Mouse (Mus musculus): ENCODE measurements around the gene Ppp1cc. TPM values are rescaled to one million over a fixed set of nuclear protein-coding genes. Genes with fewer than 3 reads are reported as not detected.
"Not testable (repeated sequence)": the region's sequence is repeated elsewhere in the genome, so short reads cannot be mapped to it uniquely, and the experiment has no call there.

The Ppp1cc gene
- polyA plus RNA-seq, 2 experiments = 119 to 139 TPM

GRCm38 (mm10) chr5:122212125-122212524 is 54.0 kb downstream of the Ppp1cc start:
- H3K9me3 ChIP-seq (ENCODE audit: control insufficient read depth, low read length) = no peaks in the 10 kb centered on the region
- no peaks in the 10 kb centered on the region for H3K4me1 ChIP-seq (replicated peaks; ENCODE audit: control insufficient read depth in 2 of 2, insufficient read depth in 2 of 2, low read length in 1 of 2)
- no peak overlapping the region for H3K4me2 ChIP-seq (ENCODE audit: low read depth)
- no peak for TF ChIP-seq EP300 (IDR thresholded peaks at IDR 0.05; ENCODE audit: low read depth)
- no peak for TF ChIP-seq CTCF (IDR thresholded peaks at IDR 0.05; ENCODE audit: low read depth)
- no peak for DNase-seq (ENCODE audit: low read depth in 3 of 3, low spot score in 3 of 3)
- WGBS (ENCODE audit: insufficient replicate concordance) = 43% methylated on average over 8 of the region's 8 CpGs
- no peak overlapping the region for H3K27ac ChIP-seq
- H3K36me3 ChIP-seq (replicated peaks; ENCODE audit: control insufficient read depth, insufficient read depth, low read depth) = no peaks in the 10 kb centered on the region
- no peak overlapping the region for H3K4me3 ChIP-seq (ENCODE audit: insufficient read depth in 1 of 2, low read depth in 2 of 2, low read length in 2 of 2)
- no peak overlapping the region for H3K9ac ChIP-seq (replicated peaks)
- ATAC-seq (ENCODE audit: insufficient read depth) = no peak
- no peaks in the 10 kb centered on the region for H3K27me3 ChIP-seq (ENCODE audit: control insufficient read depth, insufficient read depth, low read length)

GRCm38 (mm10) chr5:122212820-122213219 is 54.7 kb downstream of the Ppp1cc start:
- not testable (repeated sequence) for H3K4me2 ChIP-seq (ENCODE audit: low read depth); H3K4me3 ChIP-seq (ENCODE audit: insufficient read depth in 1 of 2, low read depth in 2 of 2, low read length in 2 of 2); H3K4me1 ChIP-seq (replicated peaks; ENCODE audit: control insufficient read depth in 2 of 2, insufficient read depth in 2 of 2, low read length in 1 of 2); H3K27me3 ChIP-seq (ENCODE audit: control insufficient read depth, insufficient read depth, low read length); H3K9me3 ChIP-seq (ENCODE audit: control insufficient read depth, low read length); DNase-seq (ENCODE audit: low read depth in 3 of 3, low spot score in 3 of 3); ATAC-seq (ENCODE audit: insufficient read depth); H3K36me3 ChIP-seq (replicated peaks; ENCODE audit: control insufficient read depth, insufficient read depth, low read depth); H3K27ac ChIP-seq; H3K9ac ChIP-seq (replicated peaks)
- TF ChIP-seq CTCF (IDR thresholded peaks at IDR 0.05; ENCODE audit: low read depth) = peak; percentile 24
- 61% methylated on average over 1 of the region's 1 CpGs for WGBS (ENCODE audit: insufficient replicate concordance)

GRCm38 (mm10) chr5:122213861-122214260 is 55.8 kb downstream of the Ppp1cc start:
- no peaks in the 10 kb centered on the region for H3K36me3 ChIP-seq (replicated peaks; ENCODE audit: control insufficient read depth, insufficient read depth, low read depth)
- H3K27ac ChIP-seq = no peak overlapping the region
- ATAC-seq (ENCODE audit: insufficient read depth) (no peak), DNase-seq (ENCODE audit: low read depth in 3 of 3, low spot score in 3 of 3) (no peak)
- no peak overlapping the region for H3K9ac ChIP-seq (replicated peaks)
- no peak overlapping the region for H3K4me3 ChIP-seq (ENCODE audit: insufficient read depth in 1 of 2, low read depth in 2 of 2, low read length in 2 of 2)
- H3K4me1 ChIP-seq (replicated peaks; ENCODE audit: control insufficient read depth in 2 of 2, insufficient read depth in 2 of 2, low read length in 1 of 2) = no peaks in the 10 kb centered on the region
- no peaks in the 10 kb centered on the region for H3K9me3 ChIP-seq (ENCODE audit: control insufficient read depth, low read length)
- no peaks in the 10 kb centered on the region for H3K27me3 ChIP-seq (ENCODE audit: control insufficient read depth, insufficient read depth, low read length)
- H3K4me2 ChIP-seq (ENCODE audit: low read depth) = no peak overlapping the region
- 77% methylated on average over 6 of the region's 6 CpGs for WGBS (ENCODE audit: insufficient replicate concordance)
- TF ChIP-seq CTCF (IDR thresholded peaks at IDR 0.05; ENCODE audit: low read depth) = no peak
- no peak for TF ChIP-seq EP300 (IDR thresholded peaks at IDR 0.05; ENCODE audit: low read depth)

- no peaks in the 10 kb centered on the region for H3K9me3 ChIP-seq (ENCODE audit: control insufficient read depth, low read length)
- no peak for DNase-seq (ENCODE audit: low read depth in 3 of 3, low spot score in 3 of 3)
- no peak overlapping the region for H3K4me2 ChIP-seq (ENCODE audit: low read depth)
- ATAC-seq (ENCODE audit: insufficient read depth) = no peak
- TF ChIP-seq CTCF (IDR thresholded peaks at IDR 0.05; ENCODE audit: low read depth) (no peak), EP300 (IDR thresholded peaks at IDR 0.05; ENCODE audit: low read depth) (no peak)
- H3K9ac ChIP-seq (replicated peaks) = no peak overlapping the region
- WGBS (ENCODE audit: insufficient replicate concordance) = 57% methylated on average over 6 of the region's 6 CpGs
- no peak overlapping the region for H3K4me3 ChIP-seq (ENCODE audit: insufficient read depth in 1 of 2, low read depth in 2 of 2, low read length in 2 of 2)
- H3K27ac ChIP-seq = no peak overlapping the region
- 0 out of 4 replicates have a peak, but pooled peaks cover 0 to 4% of the 10 kb centered on the region in 2 experiments for H3K4me1 ChIP-seq (replicated peaks; ENCODE audit: control insufficient read depth in 2 of 2, insufficient read depth in 2 of 2, low read length in 1 of 2)
- H3K27me3 ChIP-seq (ENCODE audit: control insufficient read depth, insufficient read depth, low read length) = no peaks in the 10 kb centered on the region
- H3K36me3 ChIP-seq (replicated peaks; ENCODE audit: control insufficient read depth, insufficient read depth, low read depth) = no peaks in the 10 kb centered on the region
Measured at GRCm38 (mm10) chr5:122217636-122218035, 59.6 kb downstream of the Ppp1cc start.

- Histone ChIP-seq H3K36me3 (replicated peaks; ENCODE audit: control insufficient read depth, insufficient read depth, low read depth) (no peaks in the 10 kb centered on the region), H3K4me1 (replicated peaks; ENCODE audit: control insufficient read depth in 2 of 2, insufficient read depth in 2 of 2, low read length in 1 of 2) (0 out of 4 replicates have a peak, but pooled peaks cover 0 to 4% of the 10 kb centered on the region in 2 experiments), H3K4me2 (ENCODE audit: low read depth) (no peak overlapping the region), H3K9ac (replicated peaks) (no peak overlapping the region), H3K27ac (no peak overlapping the region), H3K9me3 (ENCODE audit: control insufficient read depth, low read length) (no peaks in the 10 kb centered on the region), H3K4me3 (ENCODE audit: insufficient read depth in 1 of 2, low read depth in 2 of 2, low read length in 2 of 2) (no peak overlapping the region), H3K27me3 (ENCODE audit: control insufficient read depth, insufficient read depth, low read length) (no peaks in the 10 kb centered on the region)
- no peak for ATAC-seq (ENCODE audit: insufficient read depth)
- WGBS (ENCODE audit: insufficient replicate concordance) = 59% methylated on average over 12 of the region's 12 CpGs
- DNase-seq (ENCODE audit: low read depth in 3 of 3, low spot score in 3 of 3) = no peak
- TF ChIP-seq EP300 (IDR thresholded peaks at IDR 0.05; ENCODE audit: low read depth) (no peak), CTCF (IDR thresholded peaks at IDR 0.05; ENCODE audit: low read depth) (no peak)
Measured at GRCm38 (mm10) chr5:122218109-122218905, 60.2 kb downstream of the Ppp1cc start.
